Mouse (Mus musculus) C2C12 (cell line): ENCODE measurements around the gene Kif2b. TPM values are rescaled to one million over a fixed set of nuclear protein-coding genes. Genes with fewer than 3 reads are reported as not detected.

Source experiments
- H3K27me3 ChIP-seq: one replicate; pipeline ENCODE4 v1.6.1; 2011; ENCODE audit not compliant: control insufficient read depth, insufficient read depth, insufficient read length
- H3K36me3 ChIP-seq: one replicate; pipeline ENCODE4 v1.6.1; 2011; ENCODE audit not compliant: control insufficient read depth, insufficient read depth
- H3K4me3 ChIP-seq: one replicate; pipeline ENCODE4 v1.5.1; 2011; ENCODE audit warnings: mild to moderate bottlenecking, control low read depth; ENCODE audit not compliant: poor library complexity, insufficient read depth, severe bottlenecking
- H3K79me2 ChIP-seq: one replicate; pipeline ENCODE4 v1.6.1; 2011; ENCODE audit not compliant: control insufficient read depth, insufficient read depth
- H3K79me3 ChIP-seq: one replicate; pipeline ENCODE4 v1.6.1; 2011; ENCODE audit warnings: low read depth, control low read depth
- H3ac ChIP-seq: one replicate; pipeline ENCODE3; 2011; ENCODE audit warnings: low read depth; ENCODE audit not compliant: control insufficient read depth, insufficient read length
- CEBPB ChIP-seq: IDR thresholded peaks from one replicate; pipeline ENCODE4 v1.6.1; 2011; ENCODE audit warnings: low read depth, mild to moderate bottlenecking, control low read depth, moderate library complexity
- CTCF ChIP-seq: IDR thresholded peaks from one replicate; pipeline ENCODE4 v1.5.1; 2011; ENCODE audit not compliant: control insufficient read depth, insufficient read depth, insufficient read length
- FOSL1 ChIP-seq: IDR thresholded peaks from one replicate; pipeline ENCODE4 v1.8.0; 2011; ENCODE audit warnings: mild to moderate bottlenecking, low read length; ENCODE audit not compliant: poor library complexity, insufficient read depth, severe bottlenecking
- MAX ChIP-seq: IDR thresholded peaks from one replicate; pipeline ENCODE4 v1.6.1; 2011; ENCODE audit warnings: mild to moderate bottlenecking, control low read depth
- MYOD1 ChIP-seq: IDR thresholded peaks from one replicate; pipeline ENCODE4 v1.6.1; 2011; ENCODE audit warnings: low read depth; ENCODE audit not compliant: control insufficient read depth, insufficient read length
- MYOG ChIP-seq: IDR thresholded peaks from one replicate; pipeline ENCODE4 v1.6.1; 2011; ENCODE audit not compliant: control insufficient read depth, insufficient read length; ENCODE audit errors: extremely low read depth
- USF1 ChIP-seq: IDR thresholded peaks from one replicate; pipeline ENCODE4 v1.6.1; 2011; ENCODE audit warnings: low read depth, mild to moderate bottlenecking, control low read depth, moderate library complexity
- long read RNA-seq, 2 experiments: library from polyadenylated mRNA; unstranded; transcript quantifications; one replicate each; pipeline ENCODE4 v2.0.0; 2019 to 2020
- polyA plus RNA-seq: library from polyadenylated mRNA; unstranded; fragments of >200 nt; fragmentation: generic; extraction: Trizol; gene quantifications from one replicate; pipeline ENCODE4 v1.2.1, GENCODE M21; 2012; ENCODE audit warnings: missing spikeins

The Kif2b gene
- polyA plus RNA-seq, result not detected
- long read RNA-seq, experiment 1, result 0 reads
- long read RNA-seq, experiment 2, result 0 reads

DNA sequence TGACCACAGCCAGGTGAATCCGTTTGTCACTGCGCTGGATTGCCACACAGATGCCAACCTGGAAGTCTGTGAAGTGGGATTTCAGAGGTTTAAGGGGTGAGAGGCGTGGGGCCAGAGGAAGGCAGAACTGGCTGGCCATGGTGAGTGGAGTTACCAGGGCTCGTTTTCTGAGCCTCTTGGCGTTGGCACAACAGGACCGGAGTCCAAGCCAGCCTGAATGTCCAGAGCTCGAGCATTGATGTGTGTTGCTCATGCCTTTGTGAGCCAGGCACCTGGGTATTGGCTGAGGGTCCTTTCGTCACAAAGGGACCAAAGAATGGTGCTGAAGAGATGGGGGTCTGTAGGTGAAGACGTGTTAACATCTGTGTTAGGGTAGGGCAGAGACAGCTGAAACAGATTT, at the start of gene Kif2b:
TSS of gene Kif2b (minus strand) at position 242 of the 400 bp plus-strand sequence.
- no peaks in the 10 kb centered on the region for H3K79me3 ChIP-seq
- TF ChIP-seq MAX (no peak), MYOD1 (no peak), CTCF (no peak), CEBPB (no peak), FOSL1 (no peak), USF1 (no peak), MYOG (no peak)
- no peaks in the 10 kb centered on the region for H3K27me3 ChIP-seq
- no peak within 1 kb of the TSS for H3K4me3 ChIP-seq
- no peaks in the 10 kb centered on the region for H3K36me3 ChIP-seq
- no peak within 1 kb of the TSS for H3ac ChIP-seq
- H3K79me2 ChIP-seq, result no peaks in the 10 kb centered on the region

DNA sequence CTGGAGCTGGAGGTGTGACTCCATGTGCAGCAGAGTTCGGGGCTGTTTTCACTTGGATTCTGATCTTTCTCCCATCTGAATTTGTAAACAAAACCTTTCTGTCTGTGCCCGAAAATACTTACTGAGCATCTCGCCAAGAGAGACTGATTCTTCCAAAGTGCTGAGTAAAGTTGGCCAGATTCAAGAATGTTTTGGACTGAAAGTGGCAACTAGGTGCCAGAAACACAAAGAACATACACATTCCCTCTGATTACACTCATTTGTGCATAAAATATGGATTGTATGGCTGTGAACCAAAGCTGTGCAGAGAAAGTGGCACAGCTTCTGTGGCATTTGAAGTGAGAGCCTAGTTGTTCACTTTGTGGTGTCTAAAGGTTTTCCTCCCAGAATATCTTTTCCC, 15.7 kb upstream of the Kif2b start:
- no peaks in the 10 kb centered on the region for H3K79me3 ChIP-seq
- H3K36me3 ChIP-seq, result no peaks in the 10 kb centered on the region
- H3K79me2 ChIP-seq, result no peaks in the 10 kb centered on the region
- no peak overlapping the region for H3K4me3 ChIP-seq
- no peak overlapping the region for H3ac ChIP-seq
- H3K27me3 ChIP-seq, result no peaks in the 10 kb centered on the region
- TF ChIP-seq MYOD1 (no peak), FOSL1 (no peak), MAX (no peak), USF1 (no peak), CEBPB (no peak), MYOG (no peak), CTCF (no peak)

DNA sequence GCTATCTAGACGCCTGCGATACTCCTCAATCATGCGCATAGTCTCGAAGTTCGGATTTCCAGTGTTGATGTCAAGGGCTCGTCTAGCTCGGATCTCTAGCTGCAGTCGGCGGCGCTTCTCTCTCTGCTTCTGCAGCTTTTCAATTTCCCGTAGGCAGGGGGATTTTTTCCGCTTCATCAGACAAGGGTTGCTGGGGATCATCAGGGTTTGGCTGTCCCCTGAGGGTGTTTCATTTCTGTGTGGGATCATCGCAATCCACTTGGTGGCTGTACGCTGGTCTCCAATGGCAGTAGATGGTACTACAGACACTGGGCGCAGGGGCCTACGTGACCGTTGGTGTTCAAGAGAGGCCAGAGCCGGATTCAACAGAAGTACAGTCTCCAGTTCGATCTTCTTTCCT, 502 bp downstream of the Kif2b start:
- Histone ChIP-seq H3K27me3 (no peaks in the 10 kb centered on the region), H3K4me3 (no peak overlapping the region), H3ac (no peak overlapping the region), H3K79me3 (no peaks in the 10 kb centered on the region), H3K79me2 (no peaks in the 10 kb centered on the region), H3K36me3 (no peaks in the 10 kb centered on the region)
- TF ChIP-seq CEBPB, result no peak
- no peak for TF ChIP-seq FOSL1
- TF ChIP-seq MAX, result no peak
- no peak for TF ChIP-seq MYOG
- no peak for TF ChIP-seq USF1
- TF ChIP-seq CTCF, result no peak
- no peak for TF ChIP-seq MYOD1

DNA sequence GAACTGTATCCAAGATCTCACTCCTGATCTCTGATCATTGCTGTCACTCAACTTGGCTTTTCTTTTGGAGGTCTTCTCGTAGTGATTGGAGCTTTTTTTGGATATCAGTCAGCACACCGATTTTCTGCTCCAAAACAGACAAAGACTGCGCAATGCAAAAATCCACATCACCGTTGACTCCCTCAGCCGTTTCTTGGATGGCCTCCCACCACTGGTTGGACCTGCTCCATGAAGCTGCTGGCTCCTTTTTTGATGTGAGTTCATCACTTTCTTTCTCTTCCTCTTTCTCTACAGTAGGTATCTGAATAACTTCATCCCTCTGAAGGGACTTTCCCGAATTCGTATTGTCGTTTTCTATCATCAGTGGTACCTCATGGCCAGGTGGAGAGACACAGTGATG, 2.0 kb downstream of the Kif2b start:
- Histone ChIP-seq H3K79me3 (no peaks in the 10 kb centered on the region), H3K79me2 (no peaks in the 10 kb centered on the region), H3K36me3 (no peaks in the 10 kb centered on the region), H3K4me3 (no peak overlapping the region), H3K27me3 (no peaks in the 10 kb centered on the region), H3ac (no peak overlapping the region)
- TF ChIP-seq MYOG (no peak), MAX (no peak), MYOD1 (no peak), FOSL1 (no peak), CTCF (no peak), CEBPB (no peak), USF1 (no peak)

DNA sequence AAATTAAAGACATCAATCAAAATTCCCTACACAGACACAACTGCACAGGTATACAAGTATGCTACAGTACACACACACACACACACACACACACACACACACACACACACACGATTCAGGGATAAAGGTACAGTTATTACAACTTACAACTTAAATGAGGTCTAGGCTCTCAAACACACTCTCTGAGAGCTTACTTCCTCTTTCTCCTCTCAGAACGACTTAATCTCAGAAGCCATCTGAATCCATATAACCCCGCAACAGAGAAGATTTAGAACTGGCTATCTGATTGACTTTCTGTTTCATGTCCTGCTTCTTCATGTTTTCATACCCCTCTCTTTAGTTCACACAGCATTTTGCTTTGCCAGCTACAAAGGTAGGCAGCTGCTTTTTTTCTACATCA, 2.9 kb downstream of the Kif2b start:
- TF ChIP-seq FOSL1 (no peak), CEBPB (no peak), MYOG (no peak), CTCF (no peak), MAX (no peak), MYOD1 (no peak), USF1 (no peak)
- Histone ChIP-seq H3K36me3 (no peaks in the 10 kb centered on the region), H3ac (no peak overlapping the region), H3K27me3 (no peaks in the 10 kb centered on the region), H3K79me2 (no peaks in the 10 kb centered on the region), H3K4me3 (no peak overlapping the region), H3K79me3 (no peaks in the 10 kb centered on the region)

DNA sequence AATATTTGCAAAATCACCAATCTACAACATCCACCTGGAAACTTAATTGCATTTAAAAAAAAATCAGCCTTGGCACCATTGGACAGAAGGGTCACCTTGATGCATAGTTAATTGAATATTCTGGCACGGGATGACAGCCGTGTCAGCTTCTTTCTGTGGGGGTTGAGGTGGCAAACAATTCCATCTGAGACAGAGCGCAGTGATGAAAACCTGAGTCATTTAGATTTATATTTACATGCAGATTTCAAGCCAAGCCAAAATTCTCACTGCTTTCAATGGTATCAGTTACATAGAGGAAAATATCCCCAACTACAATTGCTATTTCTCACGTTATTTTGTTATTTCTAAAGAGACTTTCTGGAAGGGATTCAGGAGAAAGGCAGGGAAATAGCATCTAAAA, 46.6 kb downstream of the Kif2b start:
- H3K27me3 ChIP-seq, result no peaks in the 10 kb centered on the region
- no peak for TF ChIP-seq CEBPB
- TF ChIP-seq CTCF, result no peak
- TF ChIP-seq USF1, result no peak
- TF ChIP-seq MYOG, result no peak
- no peak for TF ChIP-seq MAX
- TF ChIP-seq MYOD1, result no peak
- TF ChIP-seq FOSL1, result no peak
- no peak overlapping the region for H3K4me3 ChIP-seq
- H3K79me3 ChIP-seq, result no peaks in the 10 kb centered on the region
- no peaks in the 10 kb centered on the region for H3K79me2 ChIP-seq
- no peak overlapping the region for H3ac ChIP-seq
- H3K36me3 ChIP-seq, result no peaks in the 10 kb centered on the region
